Mouse (Mus musculus) C2C12 (cell line): Measurements from ENCODE around the gene Akap6.

Experiments
- CEBPB ChIP-seq: IDR thresholded peaks from one replicate; pipeline ENCODE4 v1.6.1; 2011; ENCODE audit warnings: low read depth, mild to moderate bottlenecking, control low read depth, moderate library complexity
- CTCF ChIP-seq: IDR thresholded peaks from one replicate; pipeline ENCODE4 v1.5.1; 2011; ENCODE audit not compliant: control insufficient read depth, insufficient read depth, insufficient read length
- MYOG ChIP-seq: IDR thresholded peaks from one replicate; pipeline ENCODE4 v1.6.1; 2011; ENCODE audit not compliant: control insufficient read depth, insufficient read length; ENCODE audit errors: extremely low read depth
- USF1 ChIP-seq: IDR thresholded peaks from one replicate; pipeline ENCODE4 v1.6.1; 2011; ENCODE audit warnings: low read depth, mild to moderate bottlenecking, control low read depth, moderate library complexity

DNA sequence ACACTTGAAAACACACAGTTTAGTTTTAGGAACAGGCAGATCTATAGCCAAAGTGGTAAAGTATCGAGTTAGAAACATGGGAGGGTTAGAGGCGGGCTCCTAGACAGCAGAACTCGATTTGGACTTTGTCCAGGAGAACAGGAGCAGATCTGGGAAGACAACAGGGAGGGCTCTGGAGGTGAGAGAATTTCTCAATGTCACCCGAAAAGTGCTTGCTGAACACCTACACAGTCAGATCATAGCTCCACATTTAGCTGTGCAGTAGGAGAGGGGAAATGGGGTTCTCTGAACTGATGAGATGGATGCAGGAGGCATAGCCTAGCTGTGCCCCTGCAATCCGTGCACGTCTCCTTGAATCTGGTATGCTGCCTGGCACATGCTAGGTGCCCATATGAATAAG lies 315.4 kb downstream of the Akap6 start:
- TF ChIP-seq CTCF (no peak), CEBPB (no peak), MYOG (no peak), USF1 (no peak)
